Mouse (Mus musculus) mesoderm, embryonic 11.5 days (tissue): ENCODE results near the gene Btnl2.

Source experiments
- DNase-seq: peaks from one replicate; pipeline ENCODE4 v3.0.0-alpha.2; 2012; ENCODE audit warnings: low read depth, low spot score

Gene Btnl2

GRCm38 (mm10) chr17:34347606-34348308 lies 6.9 kb upstream of the Btnl2 start:
- no peak for DNase-seq

- DNase-seq: peak; percentile 82
Observed at GRCm38 (mm10) chr17:34349429-34349828, 5.2 kb upstream of the Btnl2 start.

DNA sequence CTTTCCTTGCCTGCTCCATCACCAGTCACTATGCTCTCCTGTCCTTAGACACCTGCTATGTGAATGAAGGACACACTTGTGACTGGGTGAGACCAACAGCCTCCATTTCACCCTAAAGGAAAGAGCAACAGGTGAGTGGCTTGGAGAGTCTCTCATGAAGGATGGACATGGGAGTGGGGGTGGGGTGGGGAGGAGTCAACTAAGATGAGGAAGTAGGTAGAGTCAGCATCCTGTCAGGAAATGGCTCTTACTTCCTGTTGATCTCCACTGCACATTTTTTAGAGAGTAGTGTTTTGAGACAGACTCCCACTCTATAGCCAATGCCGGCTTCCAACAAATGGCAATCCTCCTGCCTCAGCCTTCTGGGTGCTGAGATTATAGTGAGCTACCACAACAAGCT lies 318 bp downstream of the Btnl2 start:
- no peak for DNase-seq

- no peak for DNase-seq
Observed at GRCm38 (mm10) chr17:34362954-34363546, 8.4 kb downstream of the Btnl2 start.

- DNase-seq: no peak
Observed at GRCm38 (mm10) chr17:34363676-34364310, 9.2 kb downstream of the Btnl2 start.

- no peak for DNase-seq
Observed at GRCm38 (mm10) chr17:34365031-34365430, 10.4 kb downstream of the Btnl2 start.

- DNase-seq: no peak
Observed at GRCm38 (mm10) chr17:34370563-34370962, 15.9 kb downstream of the Btnl2 start.

DNA sequence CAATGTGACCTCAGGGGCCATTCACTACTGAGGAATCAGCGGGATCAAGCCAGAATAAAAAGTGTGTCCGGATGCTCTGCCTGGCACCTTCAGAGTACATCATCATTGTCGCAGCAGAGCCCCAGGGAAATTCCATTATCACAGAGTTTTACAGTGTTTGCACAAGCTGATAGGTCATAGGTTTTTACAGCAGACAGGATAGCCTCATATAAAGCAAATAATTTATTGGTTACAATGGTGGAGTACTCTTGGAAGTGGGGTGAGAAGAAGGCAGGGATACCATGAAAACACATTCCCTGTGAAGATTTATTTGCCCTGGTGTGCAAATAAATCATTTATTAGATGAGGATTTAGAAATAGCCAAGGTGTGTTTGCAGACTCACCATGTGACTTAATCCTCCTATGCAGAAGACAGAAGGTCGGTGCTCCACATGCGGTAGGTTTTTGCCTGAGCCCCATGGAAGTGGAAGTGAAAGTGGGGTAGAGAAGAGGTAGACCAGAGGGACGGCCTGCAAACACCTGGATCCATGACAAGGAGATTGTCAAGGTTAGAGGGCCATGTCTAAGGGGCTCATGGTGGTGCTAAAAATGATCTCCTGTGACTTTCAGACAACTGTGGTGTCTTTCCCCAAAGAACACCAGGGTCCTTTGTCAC lies 18.6 kb downstream of the Btnl2 start:
- no peak for DNase-seq

- DNase-seq: no peak
Observed at GRCm38 (mm10) chr17:34376847-34377246, 22.2 kb downstream of the Btnl2 start, which contains the start of gene Btnl1. Gene Btnl1 (plus strand): TSS chr17:34377132.

- DNase-seq: no peak
Observed at GRCm38 (mm10) chr17:34377450-34378209, 23.0 kb downstream of the Btnl2 start.

DNA sequence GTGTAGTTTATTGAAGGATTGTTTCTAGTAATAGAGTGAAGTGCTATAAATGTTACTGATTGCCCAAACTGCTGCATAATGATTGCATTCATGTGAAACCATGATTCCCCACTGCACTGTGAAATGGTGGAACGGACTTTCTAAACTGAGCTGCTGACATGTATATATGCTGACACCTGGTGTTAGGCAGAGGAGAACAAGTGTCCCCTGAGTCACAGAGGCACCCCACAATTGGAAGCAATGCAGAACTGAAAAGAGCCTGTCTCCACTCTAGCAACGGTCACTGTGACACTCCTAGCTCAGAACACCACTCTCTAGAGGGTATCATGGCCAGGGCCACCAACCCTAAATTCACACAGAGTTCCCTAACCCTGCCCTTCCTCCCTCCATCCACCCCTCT lies 24.1 kb downstream of the Btnl2 start:
- no peak for DNase-seq

DNA sequence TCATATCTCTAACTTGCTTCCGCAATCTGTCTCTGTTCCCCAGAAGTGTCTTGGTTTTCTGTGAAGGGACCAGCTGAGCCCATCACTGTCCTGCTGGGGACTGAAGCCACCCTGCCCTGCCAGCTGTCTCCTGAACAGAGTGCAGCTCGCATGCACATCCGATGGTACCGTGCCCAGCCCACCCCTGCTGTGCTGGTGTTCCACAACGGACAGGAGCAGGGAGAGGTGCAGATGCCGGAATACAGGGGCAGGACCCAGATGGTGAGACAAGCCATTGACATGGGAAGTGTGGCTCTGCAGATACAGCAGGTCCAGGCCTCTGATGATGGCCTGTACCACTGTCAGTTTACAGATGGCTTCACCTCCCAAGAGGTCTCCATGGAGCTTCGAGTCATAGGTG lies 24.8 kb downstream of the Btnl2 start:
- no peak for DNase-seq

- no peak for DNase-seq
Observed at GRCm38 (mm10) chr17:34381876-34382275, 27.3 kb downstream of the Btnl2 start.

GRCm38 (mm10) chr17:34383212-34383611 lies 28.6 kb downstream of the Btnl2 start:
- DNase-seq: no peak

- no peak for DNase-seq
Observed at GRCm38 (mm10) chr17:34384699-34385098, 30.1 kb downstream of the Btnl2 start.

- no peak for DNase-seq
Observed at GRCm38 (mm10) chr17:34386656-34387055, 32.0 kb downstream of the Btnl2 start.

DNA sequence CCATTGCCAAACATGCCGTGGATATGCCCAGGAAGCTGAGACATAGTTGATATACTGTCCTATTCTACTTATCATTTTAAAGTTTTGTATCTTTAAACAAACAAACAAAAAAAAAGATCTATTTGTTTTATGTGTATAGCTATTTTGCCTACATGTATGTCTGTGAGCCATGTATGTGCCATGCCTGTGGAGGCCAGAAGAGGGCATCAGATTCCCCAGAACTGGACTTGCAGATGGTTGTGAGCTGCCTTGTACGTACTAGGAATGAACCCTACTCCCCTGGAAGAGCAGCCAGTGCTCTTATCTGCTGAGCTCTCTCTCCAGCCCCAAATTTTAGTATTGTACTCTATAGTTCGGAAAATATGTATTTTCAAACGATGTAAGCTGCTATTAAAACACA lies 33.9 kb downstream of the Btnl2 start:
- peak; percentile 13 for DNase-seq

DNA sequence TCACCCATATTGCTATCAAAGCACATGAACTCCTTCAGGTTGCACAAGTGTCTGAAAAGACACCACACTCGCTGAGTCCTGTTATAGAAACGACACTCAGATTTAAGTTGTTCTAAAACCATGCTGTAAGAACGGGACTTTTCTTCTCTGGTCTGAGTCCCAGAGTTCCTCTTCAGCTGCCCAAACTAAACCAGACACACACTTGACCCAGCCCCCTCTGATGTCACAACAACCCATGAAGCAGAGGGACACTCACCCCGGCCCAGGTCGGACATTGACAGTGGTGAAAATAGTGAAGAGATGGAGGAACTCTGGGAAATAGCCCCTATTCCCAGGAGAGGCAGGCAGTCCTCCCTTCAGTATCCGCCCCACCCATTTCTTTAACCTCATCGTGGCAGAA lies 36.9 kb downstream of the Btnl2 start:
- DNase-seq: no peak

GRCm38 (mm10) chr17:34392321-34392720 lies 37.7 kb downstream of the Btnl2 start:
- peak; percentile 18 for DNase-seq

DNA sequence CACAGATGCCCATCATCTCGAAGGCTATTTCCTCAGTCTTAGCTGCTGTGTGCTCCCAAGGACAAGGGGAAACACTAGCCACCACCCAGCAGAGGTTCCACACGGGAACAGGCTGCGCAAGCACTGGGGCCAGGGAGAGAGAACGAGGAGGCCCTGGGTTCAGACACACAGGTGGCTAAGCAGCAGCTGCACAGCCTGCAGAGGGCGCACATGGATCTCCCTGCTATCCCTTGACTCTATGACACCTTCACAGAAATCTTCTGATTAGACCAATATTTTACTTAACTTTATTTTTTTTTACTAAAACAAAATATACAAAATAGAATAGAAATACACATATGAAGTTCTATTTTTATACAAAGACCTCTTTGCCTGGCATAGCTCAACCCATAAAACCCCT lies 42.7 kb downstream of the Btnl2 start:
- no peak for DNase-seq

DNA sequence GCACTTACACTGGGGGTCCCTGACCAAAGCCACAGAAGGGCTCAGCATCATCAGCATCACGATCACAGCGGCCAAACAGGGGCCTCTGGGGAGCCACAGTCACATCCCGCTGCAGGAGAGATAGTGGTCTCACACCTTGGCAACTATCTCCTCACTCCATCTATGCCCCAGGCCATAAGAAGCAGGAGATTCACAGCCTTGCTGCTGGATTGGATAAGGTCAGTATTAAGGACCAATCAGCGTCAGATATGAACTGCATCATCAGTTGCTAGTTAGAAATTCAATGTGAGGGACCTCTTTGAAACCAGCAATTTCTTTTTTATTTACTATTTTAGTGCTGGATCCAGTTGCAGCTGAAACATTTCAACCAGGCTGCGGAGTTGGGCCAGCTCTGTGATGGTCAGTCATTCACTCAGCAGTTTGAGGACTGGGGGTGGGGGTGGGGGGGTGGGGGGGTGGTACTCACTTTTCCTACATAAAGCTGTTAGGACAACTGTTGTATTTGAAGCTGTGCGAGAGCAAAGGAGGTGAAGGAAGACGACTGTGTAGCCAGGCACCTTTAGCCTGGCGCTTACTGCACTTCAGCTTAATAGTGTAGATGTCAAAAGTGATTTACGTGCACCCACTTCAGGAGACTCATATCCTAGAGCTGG lies 43.6 kb downstream of the Btnl2 start:
- DNase-seq: peak; percentile 85
